Mouse (Mus musculus): Measurements from ENCODE around the gene Opn4.
A peak's percentile ranks its signal among the peaks of the same experiment; 100 is the strongest.

Opn4 gene

GRCm38 (mm10) chr14:34590743-34591675 lies 8.9 kb downstream of the Opn4 start:
- no peak for DNase-seq (ENCODE audit: low spot score)

GRCm38 (mm10) chr14:34590017-34590570 lies 9.8 kb downstream of the Opn4 start:
- DNase-seq (ENCODE audit: low spot score) = no peak

- no peak for DNase-seq (ENCODE audit: low spot score)
Measured at GRCm38 (mm10) chr14:34589185-34589713, 10.7 kb downstream of the Opn4 start.

- no peak for DNase-seq (ENCODE audit: low spot score)
Measured at GRCm38 (mm10) chr14:34588498-34588897, 11.4 kb downstream of the Opn4 start, which contains the start of gene Ldb3. TSS of gene Ldb3 (minus strand) at chr14:34588682.

GRCm38 (mm10) chr14:34588005-34588404 lies 11.9 kb downstream of the Opn4 start:
- DNase-seq (ENCODE audit: low spot score) = no peak

GRCm38 (mm10) chr14:34586871-34587270 lies 13.1 kb downstream of the Opn4 start:
- no peak for DNase-seq (ENCODE audit: low spot score)

- no peak for DNase-seq (ENCODE audit: low spot score)
Measured at GRCm38 (mm10) chr14:34585358-34586105, 14.4 kb downstream of the Opn4 start.

- DNase-seq (ENCODE audit: low spot score) = no peak
Measured at GRCm38 (mm10) chr14:34582740-34583427, 17.1 kb downstream of the Opn4 start.

- no peak for DNase-seq (ENCODE audit: low spot score)
Measured at GRCm38 (mm10) chr14:34576858-34577257, 23.1 kb downstream of the Opn4 start.

- no peak for DNase-seq (ENCODE audit: low spot score)
Measured at GRCm38 (mm10) chr14:34574068-34574467, 25.9 kb downstream of the Opn4 start.

- DNase-seq (ENCODE audit: low spot score) = no peak
Measured at GRCm38 (mm10) chr14:34573348-34573913, 26.5 kb downstream of the Opn4 start.

- no peak for DNase-seq (ENCODE audit: low spot score)
Measured at GRCm38 (mm10) chr14:34571610-34572387, 28.1 kb downstream of the Opn4 start.

GRCm38 (mm10) chr14:34570903-34571302 lies 29.0 kb downstream of the Opn4 start:
- no peak for DNase-seq (ENCODE audit: low spot score)

- peak; percentile 17 for DNase-seq (ENCODE audit: low spot score)
Measured at GRCm38 (mm10) chr14:34570294-34570693, 29.6 kb downstream of the Opn4 start.

- no peak for DNase-seq (ENCODE audit: low spot score)
Measured at GRCm38 (mm10) chr14:34569534-34570194, 30.3 kb downstream of the Opn4 start.

GRCm38 (mm10) chr14:34568626-34569025 lies 31.3 kb downstream of the Opn4 start:
- no peak for DNase-seq (ENCODE audit: low spot score)

- DNase-seq (ENCODE audit: low spot score) = no peak
Measured at GRCm38 (mm10) chr14:34567697-34568096, 32.2 kb downstream of the Opn4 start.

GRCm38 (mm10) chr14:34566530-34566929 lies 33.4 kb downstream of the Opn4 start:
- DNase-seq (ENCODE audit: low spot score) = no peak

GRCm38 (mm10) chr14:34565711-34566110 lies 34.2 kb downstream of the Opn4 start:
- no peak for DNase-seq (ENCODE audit: low spot score)

- no peak for DNase-seq (ENCODE audit: low spot score)
Measured at GRCm38 (mm10) chr14:34564646-34565045, 35.3 kb downstream of the Opn4 start.

All from spleen, adult 12 weeks (tissue).